Mouse (Mus musculus) thymus, adult 2 months (tissue): ENCODE data around the gene Cdc42ep3.

Experiments
- CTCF ChIP-seq: fragments of 200-500 bp; IDR thresholded peaks from 2 replicates; pipeline ENCODE4 v1.5.1; 2012; ENCODE audit warnings: mild to moderate bottlenecking, control low read depth, low read length, moderate library complexity, borderline replicate concordance; ENCODE audit not compliant: control insufficient read depth, poor library complexity, insufficient read depth; ENCODE audit errors: extremely low read depth
- POLR2A ChIP-seq: fragments of 200-500 bp; IDR thresholded peaks from 2 replicates; pipeline ENCODE4 v1.6.1; 2012; ENCODE audit warnings: mild to moderate bottlenecking, low read length, control low read depth, moderate library complexity; ENCODE audit not compliant: control insufficient read depth, poor library complexity, insufficient read depth; ENCODE audit errors: extremely low read depth

DNA sequence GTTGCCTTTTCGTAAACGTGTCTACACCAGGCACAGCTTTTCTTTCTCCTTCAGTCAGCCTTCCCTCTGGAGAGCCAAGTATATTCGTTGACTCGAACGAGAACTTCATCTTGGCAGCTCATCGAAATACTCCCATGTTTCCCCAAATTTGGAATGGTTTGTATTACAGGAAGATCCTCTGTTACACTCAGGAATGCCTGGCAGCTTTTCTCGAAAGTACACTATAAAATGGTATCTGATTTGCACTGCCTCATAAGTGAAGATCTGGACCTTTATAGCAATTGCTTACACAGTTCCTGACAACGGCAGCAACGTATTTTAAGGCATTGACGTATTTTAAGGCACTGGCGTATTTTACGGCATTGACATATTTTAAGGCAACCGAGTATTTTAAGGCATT is 67.6 kb downstream of the Cdc42ep3 start:
- TF ChIP-seq CTCF (no peak), POLR2A (no peak)
